Mouse (Mus musculus) CD4-positive helper T cell, adult 2 months (primary cell): ENCODE data around the gene Kcnh4.
A peak's percentile ranks its signal among the peaks of the same experiment; 100 is the strongest.

Source experiments
- DNase-seq: peaks from one replicate; pipeline ENCODE4 v3.0.0-alpha.2; 2012; ENCODE audit warnings: low read depth, missing footprints, low spot score

The Kcnh4 gene

GRCm38 (mm10) chr11:100766726-100767125 is 7.0 kb upstream of the Kcnh4 start:
- no peak for DNase-seq

GRCm38 (mm10) chr11:100762831-100763230 is 3.1 kb upstream of the Kcnh4 start, which contains the start of gene Hcrt:
Gene Hcrt, minus strand, starts transcription at chr11:100762931.
- no peak for DNase-seq

DNA sequence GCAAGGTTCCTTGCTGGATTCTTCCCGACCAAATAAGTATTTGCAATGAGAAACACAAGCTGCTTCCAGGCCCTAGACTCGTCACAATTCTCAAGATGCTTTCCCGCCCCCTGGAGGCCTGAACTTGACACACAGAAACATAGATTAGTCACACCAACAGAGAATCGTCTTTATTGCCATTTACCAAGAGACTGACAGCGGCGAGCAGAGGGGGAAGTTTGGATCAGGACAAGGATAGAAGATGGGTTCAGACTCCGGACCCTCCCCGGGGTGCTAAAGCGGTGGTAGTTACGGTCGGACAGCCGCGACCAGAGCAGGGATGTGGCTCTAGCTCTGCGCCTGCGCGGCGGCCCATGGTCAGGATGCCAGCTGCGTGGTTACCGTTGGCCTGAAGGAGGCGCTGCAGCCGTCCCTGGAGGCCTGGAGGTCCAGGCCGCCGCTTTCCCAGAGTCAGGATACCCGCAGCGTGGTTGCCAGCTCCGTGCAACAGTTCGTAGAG is 1.9 kb upstream of the Kcnh4 start:
- DNase-seq = peak; percentile 82

DNA sequence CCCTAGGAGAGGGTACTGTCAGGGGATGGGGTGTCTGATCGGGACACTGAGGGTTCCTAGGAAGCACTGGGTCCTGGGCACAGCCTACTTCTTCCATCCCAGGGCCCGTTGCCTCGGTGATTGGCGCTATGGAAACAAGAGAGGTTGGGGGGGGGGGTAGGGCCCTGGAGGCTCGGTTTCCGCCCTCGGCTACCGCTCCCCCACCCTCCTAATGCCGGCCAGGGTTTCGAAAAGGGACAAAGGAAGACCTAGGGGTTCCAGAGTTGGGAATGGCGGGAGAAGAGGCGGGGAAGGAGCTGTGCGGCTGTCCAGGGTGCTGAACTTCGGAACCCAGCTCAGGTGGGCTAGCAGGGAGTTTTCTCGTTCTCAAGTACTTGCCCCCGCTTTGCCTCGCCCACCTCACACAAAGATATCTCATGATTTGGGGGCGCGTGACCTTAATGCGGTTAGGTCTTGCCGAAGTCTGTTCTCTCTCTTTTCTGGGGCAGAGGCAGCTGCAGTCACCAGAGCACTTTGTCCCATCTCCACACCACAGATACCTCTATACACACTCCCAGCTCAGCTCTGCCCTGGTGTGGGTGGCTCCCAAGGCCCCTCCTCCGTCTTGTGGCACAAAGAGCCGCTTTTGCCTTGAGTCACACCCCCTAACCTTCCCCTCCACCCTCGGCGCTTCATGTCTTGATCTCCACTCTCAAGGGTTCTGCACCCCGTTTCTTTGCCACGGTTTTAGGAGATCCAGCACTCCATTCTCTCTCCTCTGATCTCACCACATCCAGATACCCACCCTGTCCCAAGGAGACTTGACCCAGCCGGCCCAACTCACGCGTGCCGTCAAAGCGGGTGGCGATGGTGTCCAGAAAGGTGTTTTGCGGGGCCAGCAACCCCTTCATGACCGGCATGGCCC is 783 bp downstream of the Kcnh4 start:
- DNase-seq = peak; percentile 66

DNA sequence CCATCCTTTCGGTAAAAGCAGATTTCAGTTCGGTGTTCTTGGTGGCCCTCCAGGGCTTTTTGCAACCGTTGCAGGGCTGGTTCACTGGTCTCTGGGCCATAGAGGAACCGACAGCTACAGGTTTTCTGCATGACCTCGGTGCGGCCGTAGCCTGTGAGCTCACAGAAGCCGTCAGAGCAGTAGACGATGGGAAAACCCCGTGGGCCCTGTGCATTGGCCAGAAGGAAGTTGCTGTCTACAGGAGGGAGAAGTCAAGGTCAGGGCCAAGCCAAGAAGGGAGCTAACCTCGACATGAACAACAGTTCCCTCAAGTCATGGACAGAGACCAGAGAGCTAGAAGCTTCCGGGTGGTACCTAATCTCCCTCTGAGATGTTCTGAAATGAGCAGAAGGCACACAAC is 2.2 kb downstream of the Kcnh4 start:
- DNase-seq = no peak

GRCm38 (mm10) chr11:100756476-100756875 is 3.3 kb downstream of the Kcnh4 start:
- DNase-seq = no peak

DNA sequence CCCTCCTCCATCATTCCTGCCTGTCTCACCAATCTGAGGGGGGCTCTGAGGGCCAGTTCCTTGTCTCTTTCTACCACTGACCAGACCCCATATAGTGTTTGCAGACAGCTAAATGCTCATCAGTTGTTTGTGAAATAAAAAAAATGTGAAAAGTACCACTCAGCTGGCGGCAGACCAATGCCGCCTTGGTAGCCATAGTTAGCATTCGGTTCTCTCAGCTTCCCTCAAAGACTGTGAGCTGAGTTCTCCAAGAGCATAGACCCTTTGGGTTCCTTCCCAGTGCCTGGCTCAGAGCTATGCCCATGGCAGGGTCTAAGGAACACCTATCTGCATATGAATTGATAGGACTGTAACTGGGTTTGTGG is 5.1 kb downstream of the Kcnh4 start:
- DNase-seq = no peak

DNA sequence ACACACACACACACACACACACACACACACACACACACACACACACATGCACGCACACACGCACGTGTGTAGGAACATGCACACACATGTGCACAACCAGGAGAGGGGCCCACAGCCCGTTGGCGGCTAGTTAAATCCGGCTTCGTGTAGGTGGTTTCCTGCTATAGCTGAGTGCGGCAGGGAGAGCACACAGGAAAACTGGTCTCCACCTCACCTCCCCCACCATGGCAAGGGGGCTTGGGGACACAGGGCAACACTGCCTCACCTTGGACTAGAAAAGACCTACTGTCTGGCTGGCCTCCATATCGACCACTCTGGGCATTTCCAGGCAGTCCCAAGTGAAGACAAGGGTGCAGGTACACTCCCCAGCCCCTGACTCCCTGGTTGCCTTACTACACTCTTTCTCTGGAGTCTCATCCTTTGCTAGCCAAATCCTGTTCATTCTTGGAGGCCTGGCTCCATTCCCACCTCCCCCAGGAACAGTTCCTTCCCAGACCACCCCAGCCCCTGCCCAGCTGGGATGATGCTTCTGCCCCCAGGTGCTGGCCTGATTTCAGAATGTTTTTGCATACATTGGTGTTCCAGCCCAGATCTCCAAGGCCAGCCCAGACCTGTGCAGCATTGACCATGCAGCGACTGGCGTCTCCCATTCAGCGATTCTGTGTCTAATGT is 5.6 kb downstream of the Kcnh4 start:
- no peak for DNase-seq

GRCm38 (mm10) chr11:100752294-100752693 is 7.4 kb downstream of the Kcnh4 start:
- DNase-seq = no peak

- DNase-seq = no peak
These were observed 9.6 kb downstream of the Kcnh4 start for GRCm38 (mm10) chr11:100750127-100750526.

- no peak for DNase-seq
These were observed 10.3 kb downstream of the Kcnh4 start for GRCm38 (mm10) chr11:100749469-100749868.

DNA sequence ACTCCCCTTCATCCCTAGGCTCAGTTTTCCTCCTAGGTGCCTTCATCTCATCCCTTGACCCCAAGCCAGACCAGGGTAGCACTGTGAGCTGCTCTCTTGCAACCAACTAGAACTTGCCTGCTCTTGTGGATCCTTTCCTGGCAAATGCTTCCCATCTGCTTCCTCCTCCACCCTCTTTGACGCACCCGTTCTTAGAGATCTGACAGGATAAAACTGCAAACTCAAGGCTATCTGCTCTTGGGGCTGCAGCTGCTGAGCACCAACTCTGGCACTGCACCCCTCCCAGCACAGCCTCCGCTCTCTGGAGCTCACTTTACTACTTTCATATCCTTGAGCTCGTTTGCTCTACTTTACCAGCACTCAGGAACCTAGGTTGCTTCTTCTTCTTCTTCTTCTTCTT is 11.1 kb downstream of the Kcnh4 start:
- no peak for DNase-seq

GRCm38 (mm10) chr11:100747114-100747513 is 12.6 kb downstream of the Kcnh4 start:
- no peak for DNase-seq

DNA sequence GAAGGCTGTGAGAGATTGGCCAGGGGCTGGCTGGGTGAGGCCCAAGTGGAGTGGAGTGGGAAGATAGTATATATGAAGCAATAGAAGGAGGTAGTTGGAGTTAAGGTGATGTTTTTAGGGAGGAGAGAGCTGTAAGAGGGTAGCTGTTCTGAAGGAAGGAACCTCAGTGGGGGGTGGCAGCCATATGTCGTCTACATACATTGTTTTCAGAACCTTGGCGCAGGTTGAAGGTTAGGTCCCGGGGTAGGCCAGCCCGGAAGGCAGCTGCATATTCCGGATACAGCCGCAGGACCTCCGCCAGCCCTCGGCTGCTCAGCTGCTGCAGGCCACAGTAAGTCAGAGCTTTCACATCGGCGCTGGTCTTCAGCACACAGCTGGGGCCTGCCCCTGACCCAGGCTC is 13.2 kb downstream of the Kcnh4 start:
- DNase-seq = no peak

GRCm38 (mm10) chr11:100745085-100745484 is 14.7 kb downstream of the Kcnh4 start:
- DNase-seq = peak; percentile 61

DNA sequence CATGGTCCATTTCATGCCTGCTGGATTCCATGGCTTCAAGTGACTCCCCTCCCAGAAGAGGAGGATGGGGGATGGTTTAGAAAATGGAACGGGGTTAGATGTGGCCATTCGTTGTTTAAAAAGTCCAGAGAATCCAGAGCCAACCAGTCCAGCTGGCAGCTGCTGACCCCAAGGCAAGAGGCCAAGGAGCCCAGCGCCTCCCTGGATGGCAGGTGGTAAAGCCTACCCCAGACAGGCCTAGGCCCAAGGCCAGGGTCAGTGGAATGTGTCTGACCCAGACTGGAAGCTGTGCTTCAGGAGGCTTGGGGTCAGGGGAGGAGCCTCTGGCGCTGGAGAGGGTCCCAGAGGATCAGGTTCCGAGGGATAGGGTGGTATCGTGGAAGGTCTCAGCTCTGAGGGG is 18.4 kb downstream of the Kcnh4 start:
- DNase-seq = no peak

DNA sequence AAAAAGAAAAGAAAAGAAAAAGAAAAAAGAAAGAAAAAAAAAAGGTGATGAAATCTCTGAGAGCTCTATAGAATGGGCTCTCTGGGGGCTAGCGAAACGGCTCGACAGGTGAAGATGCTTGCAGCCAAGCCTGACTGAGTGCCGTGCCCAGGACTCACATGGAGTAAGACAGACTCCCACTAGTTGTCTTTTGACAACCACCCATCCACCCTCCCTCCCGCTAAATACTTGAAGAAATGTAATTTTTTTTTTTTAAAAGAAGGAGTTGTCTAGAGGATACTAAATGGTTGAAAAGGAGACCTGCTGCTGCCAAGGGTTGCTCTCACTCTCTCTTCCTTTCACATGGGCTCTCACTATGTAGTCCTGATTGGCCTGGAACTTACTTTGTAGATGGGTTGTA is 21.0 kb downstream of the Kcnh4 start:
- DNase-seq = no peak

DNA sequence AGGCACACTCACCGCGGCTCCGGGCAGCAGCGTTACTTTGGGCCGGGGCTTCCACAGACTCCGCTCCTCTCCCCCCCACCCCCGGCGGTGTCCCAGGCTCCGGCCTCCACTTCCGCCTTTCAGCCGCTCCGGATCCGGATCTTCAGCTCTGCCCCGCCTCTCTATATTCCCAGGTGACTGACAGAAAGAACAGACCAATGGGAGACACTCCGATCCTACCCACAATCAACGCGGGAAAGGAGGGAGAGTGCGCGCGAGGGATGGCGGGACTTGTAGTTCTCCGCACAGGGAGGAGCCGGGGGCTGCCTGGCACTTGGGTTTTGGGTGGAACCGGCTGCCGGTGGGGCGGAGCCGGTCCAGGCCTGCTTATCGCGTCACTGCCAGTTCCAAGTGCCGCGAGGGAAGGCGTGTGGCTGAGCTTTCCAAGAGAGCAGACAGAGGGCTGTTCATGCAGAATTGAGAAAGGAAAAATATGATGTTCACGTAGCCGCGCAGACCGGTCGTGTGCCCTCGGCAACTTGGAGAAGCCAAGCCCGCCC is 21.6 kb downstream of the Kcnh4 start, which contains the start of gene Rab5c:
Gene Rab5c, minus strand, starts transcription at position 150 of the 539 bp plus-strand sequence.
- peak; percentile 99 for DNase-seq

DNA sequence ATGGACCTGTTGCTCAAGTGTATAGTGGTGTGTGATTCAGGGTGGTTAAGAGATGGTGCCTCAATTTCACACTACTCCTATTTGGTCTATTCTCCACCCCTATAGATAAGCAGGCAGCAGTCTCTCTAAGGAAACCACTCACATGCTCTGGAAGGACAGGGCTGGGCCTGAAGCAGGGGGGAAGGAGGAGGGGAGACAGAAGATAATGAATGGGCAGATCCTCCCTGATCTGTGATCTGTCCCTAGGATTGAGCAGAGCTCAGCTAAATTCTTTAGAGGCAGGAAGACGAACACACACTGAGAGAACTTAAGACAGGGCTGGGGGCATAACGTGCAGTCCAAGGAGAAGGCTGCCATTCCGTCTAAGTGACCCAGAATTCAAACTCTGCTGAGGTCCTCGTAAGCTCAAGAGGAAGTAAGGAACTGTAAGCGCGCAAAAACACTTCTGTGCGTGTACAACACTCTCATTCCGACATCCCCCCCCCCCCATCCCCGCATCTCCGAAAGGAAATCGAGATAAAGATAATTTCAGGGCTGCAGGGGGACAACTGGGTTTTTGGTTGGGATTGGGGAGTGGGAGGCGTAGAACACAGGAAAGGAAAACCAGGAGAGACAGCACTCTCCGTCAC is 22.5 kb downstream of the Kcnh4 start:
- DNase-seq = peak; percentile 45

DNA sequence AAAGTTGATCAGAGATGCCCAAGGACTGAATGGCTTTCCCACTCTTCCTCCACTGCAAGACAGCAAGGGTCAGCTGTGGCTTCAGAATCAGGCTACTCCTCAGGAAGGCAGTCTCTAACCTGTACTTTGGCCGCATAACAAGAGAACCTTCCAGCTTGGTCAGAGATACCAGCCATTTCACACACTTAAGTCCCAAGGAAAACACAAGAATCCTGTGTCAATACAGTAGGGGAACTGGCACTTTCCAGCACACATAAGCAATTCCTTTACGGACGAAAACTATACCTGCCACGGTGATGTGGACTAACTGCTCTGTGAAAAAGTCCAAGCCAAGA is 23.0 kb downstream of the Kcnh4 start:
- no peak for DNase-seq

DNA sequence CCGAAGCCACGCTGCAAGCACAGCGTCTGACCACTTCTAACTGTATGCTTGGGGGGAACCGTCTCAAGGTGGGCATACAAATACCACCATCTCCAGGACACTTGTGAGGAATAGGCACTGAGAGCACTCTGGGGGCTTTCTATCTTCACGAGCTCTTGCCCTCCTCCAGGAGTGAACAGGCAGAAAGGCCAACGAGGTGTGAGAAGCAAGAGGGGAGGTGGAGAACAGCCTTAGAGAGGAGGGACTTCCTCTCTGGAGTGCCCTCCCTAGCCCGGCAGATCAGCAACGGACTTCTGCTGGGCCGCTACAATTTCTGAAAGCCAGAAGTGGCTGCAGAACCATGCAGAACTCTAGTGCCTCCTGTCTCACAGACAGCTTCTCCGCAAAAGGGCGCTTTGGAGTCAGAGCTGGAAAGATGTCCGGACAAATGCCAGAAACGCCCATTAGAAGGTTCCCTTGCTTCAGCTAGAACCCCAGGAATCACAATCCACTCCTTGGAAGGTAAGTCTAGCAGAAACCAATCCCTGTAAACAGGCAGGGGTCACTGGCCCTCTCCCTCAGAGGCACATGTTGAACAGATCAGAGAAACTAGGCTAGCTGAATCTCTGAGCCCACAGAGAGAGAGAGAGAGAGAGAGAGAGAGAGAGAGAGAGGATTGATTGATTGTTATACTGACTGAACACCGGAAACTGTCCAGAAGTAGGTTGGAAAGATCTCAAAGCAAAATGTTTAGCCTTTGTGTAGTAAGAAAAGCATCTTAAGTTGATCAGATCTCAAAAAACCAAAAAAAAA is 23.6 kb downstream of the Kcnh4 start:
- peak; percentile 46 for DNase-seq
